Mouse (Mus musculus) cerebellum, postnatal 10 days (tissue): ENCODE results near the gene Wdfy3.
"Not testable (repeated sequence)": the region's sequence is repeated elsewhere in the genome, so short reads cannot be mapped to it uniquely, and the experiment has no call there.

Source experiments
- DNase-seq, 2 experiments: peaks; one replicate each; pipeline ENCODE4 v3.0.0; 2021; ENCODE audit warnings: mixed read lengths in 2 of 2

The Wdfy3 gene

GRCm38 (mm10) chr5:101998971-101999370, 70.8 kb downstream of the Wdfy3 start:
- no peak for DNase-seq

GRCm38 (mm10) chr5:101996036-101996735, 73.5 kb downstream of the Wdfy3 start:
- no peak for DNase-seq

- no peak for DNase-seq
Observed at GRCm38 (mm10) chr5:101995451-101995995, 74.2 kb downstream of the Wdfy3 start.

- no peak for DNase-seq
Observed at GRCm38 (mm10) chr5:101993996-101994395, 75.7 kb downstream of the Wdfy3 start.

GRCm38 (mm10) chr5:101992969-101993670, 76.6 kb downstream of the Wdfy3 start:
- DNase-seq, result no peak

GRCm38 (mm10) chr5:101990298-101990845, 79.3 kb downstream of the Wdfy3 start:
- no peak for DNase-seq

GRCm38 (mm10) chr5:101988476-101988875, 81.2 kb downstream of the Wdfy3 start:
- no peak for DNase-seq

- DNase-seq, result no peak
Observed at GRCm38 (mm10) chr5:101986694-101987093, 83.0 kb downstream of the Wdfy3 start.

- no peak for DNase-seq
Observed at GRCm38 (mm10) chr5:101982239-101982638, 87.5 kb downstream of the Wdfy3 start.

GRCm38 (mm10) chr5:101979594-101979993, 90.1 kb downstream of the Wdfy3 start:
- no peak for DNase-seq

GRCm38 (mm10) chr5:101972594-101972993, 97.1 kb downstream of the Wdfy3 start:
- not testable (repeated sequence) for DNase-seq

GRCm38 (mm10) chr5:101968153-101968851, 101.4 kb downstream of the Wdfy3 start:
- DNase-seq, result no peak

GRCm38 (mm10) chr5:101967832-101968152, 101.9 kb downstream of the Wdfy3 start:
- no peak for DNase-seq

GRCm38 (mm10) chr5:101962824-101963223, 106.9 kb downstream of the Wdfy3 start:
- peak; percentile 26 to 34 for DNase-seq

- DNase-seq, result no peak
Observed at GRCm38 (mm10) chr5:101959369-101959768, 110.4 kb downstream of the Wdfy3 start.

- DNase-seq, result peak; percentile 39 to 62
Observed at GRCm38 (mm10) chr5:101958941-101959340, 110.8 kb downstream of the Wdfy3 start.

- no peak for DNase-seq
Observed at GRCm38 (mm10) chr5:101957419-101957818, 112.3 kb downstream of the Wdfy3 start.

GRCm38 (mm10) chr5:101954393-101955340, 115.1 kb downstream of the Wdfy3 start:
- DNase-seq, result no peak

GRCm38 (mm10) chr5:101951918-101952317, 117.8 kb downstream of the Wdfy3 start:
- DNase-seq, result no peak

- DNase-seq, result no peak
Observed at GRCm38 (mm10) chr5:101949323-101949722, 120.4 kb downstream of the Wdfy3 start.

- peak; percentile 58 to 65 for DNase-seq
Observed at GRCm38 (mm10) chr5:101948641-101949040, 121.1 kb downstream of the Wdfy3 start.

GRCm38 (mm10) chr5:101945731-101946130, 124.0 kb downstream of the Wdfy3 start:
- DNase-seq, result no peak
